Mouse (Mus musculus): Measurements from ENCODE around the gene Snrpd2. TPM values are rescaled to one million over a fixed set of nuclear protein-coding genes. Genes with fewer than 3 reads are reported as not detected.

The Snrpd2 gene
- 100 to 1,000 TPM; 214 to 583 TPM for polyA plus RNA-seq (2012; fragmentation: generic; extraction: Trizol)

GRCm38 (mm10) chr7:19149626-19150025 lies at the start of gene Snrpd2:
Gene Snrpd2, plus strand, starts transcription at chr7:19149722.

GRCm38 (mm10) chr7:19118028-19118771 lies 31.3 kb upstream of the Snrpd2 start, which contains the start of gene Gm4969:
Gene Gm4969, minus strand, starts transcription at chr7:19118368.

GRCm38 (mm10) chr7:19119631-19120429 lies 29.7 kb upstream of the Snrpd2 start, which contains the start of gene Fbxo46:
Gene Fbxo46, plus strand, starts transcription at chr7:19119859.

GRCm38 (mm10) chr7:19148875-19149541 lies 514 bp upstream of the Snrpd2 start, which contains the start of gene Qpctl:
Gene Qpctl, minus strand, starts transcription at chr7:19149291.

GRCm38 (mm10) chr7:19165656-19166423 lies 16.3 kb downstream of the Snrpd2 start, which contains the start of gene Gipr:
Gene Gipr, minus strand, starts transcription at chr7:19166127.

GRCm38 (mm10) chr7:19175708-19176515 lies 26.4 kb downstream of the Snrpd2 start, which contains the start of gene Eml2:
Gene Eml2, plus strand, starts transcription at chr7:19176421.

Other genes with a start within 250 kb of the Snrpd2 start
- 10 to 100 TPM; 10.0 to 22.1 TPM for gene Ccdc61, start 239.3 kb upstream of the Snrpd2 start, polyA plus RNA-seq (2012; fragmentation: generic; extraction: Trizol)
- under 1 TPM; 0.04 to 0.15 TPM for gene Nova2, start 223.8 kb upstream of the Snrpd2 start, polyA plus RNA-seq (2012; fragmentation: generic; extraction: Trizol)
- not detected for gene Nanos2, start 162.3 kb upstream of the Snrpd2 start, polyA plus RNA-seq (2012; fragmentation: generic; extraction: Trizol)
- gene Mypop, start 158.5 kb upstream of the Snrpd2 start, polyA plus RNA-seq (2012; fragmentation: generic; extraction: Trizol): 10 to 100 TPM; 12.3 to 25.1 TPM
- 10 to 100 TPM; 40.5 to 48.4 TPM for gene Irf2bp1, start 145.7 kb upstream of the Snrpd2 start, polyA plus RNA-seq (2012; fragmentation: generic; extraction: Trizol)
- under 1 TPM; 0.04 to 0.06 TPM for gene Foxa3, start 126.2 kb upstream of the Snrpd2 start, polyA plus RNA-seq (2012; fragmentation: generic; extraction: Trizol)
- 100 to 1,000 TPM in 1 of 2 experiments, 10 to 100 TPM in 1; 85.0 to 109 TPM for gene Sympk, start 125.3 kb upstream of the Snrpd2 start, polyA plus RNA-seq (2012; fragmentation: generic; extraction: Trizol)
- under 1 TPM; 0.08 to 0.26 TPM for gene Rsph6a, start 95.0 kb upstream of the Snrpd2 start, polyA plus RNA-seq (2012; fragmentation: generic; extraction: Trizol)
- gene Dmwd, start 73.5 kb upstream of the Snrpd2 start, polyA plus RNA-seq (2012; fragmentation: generic; extraction: Trizol): 10 to 100 TPM; 39.5 to 50.7 TPM
- gene Dmpk, start 65.9 kb upstream of the Snrpd2 start, polyA plus RNA-seq (2012; fragmentation: generic; extraction: Trizol): 10 to 100 TPM; 23.1 to 40.3 TPM
- 10 to 100 TPM in 1 of 2 experiments, 1 to 10 TPM in 1; 3.1 to 18.0 TPM for gene Six5, start 55.1 kb upstream of the Snrpd2 start, polyA plus RNA-seq (2012; fragmentation: generic; extraction: Trizol)
- not detected for gene Gm4969, start 31.4 kb upstream of the Snrpd2 start, polyA plus RNA-seq (2012; fragmentation: generic; extraction: Trizol)
- 1 to 10 TPM; 3.9 to 9.2 TPM for gene Fbxo46, start 29.9 kb upstream of the Snrpd2 start, polyA plus RNA-seq (2012; fragmentation: generic; extraction: Trizol)
- gene Qpctl, start 431 bp upstream of the Snrpd2 start, polyA plus RNA-seq (2012; fragmentation: generic; extraction: Trizol): 1 to 10 TPM; 4.7 to 6.0 TPM
- gene Gipr, start 16.4 kb downstream of the Snrpd2 start, polyA plus RNA-seq (2012; fragmentation: generic; extraction: Trizol): under 1 TPM; 0.02 to 0.15 TPM
- under 1 TPM in 1 of 2 experiments, not detected in 1; 0.02 TPM for gene Eml2, start 26.7 kb downstream of the Snrpd2 start, polyA plus RNA-seq (2012; fragmentation: generic; extraction: Trizol)
- gene Gpr4, start 62.8 kb downstream of the Snrpd2 start, polyA plus RNA-seq (2012; fragmentation: generic; extraction: Trizol): under 1 TPM; 0.05 to 0.14 TPM
- 10 to 100 TPM; 22.3 to 24.0 TPM for gene Opa3, start 78.6 kb downstream of the Snrpd2 start, polyA plus RNA-seq (2012; fragmentation: generic; extraction: Trizol)
- 10 to 100 TPM; 30.1 to 39.1 TPM for gene Vasp, start 122.1 kb downstream of the Snrpd2 start, polyA plus RNA-seq (2012; fragmentation: generic; extraction: Trizol)
- not detected for gene Ppm1n, start 130.3 kb downstream of the Snrpd2 start, polyA plus RNA-seq (2012; fragmentation: generic; extraction: Trizol)
- 1 to 10 TPM in 1 of 2 experiments, under 1 TPM in 1; 0.91 to 1.1 TPM for gene Rtn2, start 132.9 kb downstream of the Snrpd2 start, polyA plus RNA-seq (2012; fragmentation: generic; extraction: Trizol)
- 1 to 10 TPM in 1 of 2 experiments, under 1 TPM in 1; 0.29 to 1.1 TPM for gene Fosb, start 160.3 kb downstream of the Snrpd2 start, polyA plus RNA-seq (2012; fragmentation: generic; extraction: Trizol)
- gene Ercc1, start 195.1 kb downstream of the Snrpd2 start, polyA plus RNA-seq (2012; fragmentation: generic; extraction: Trizol): 100 to 1,000 TPM in 1 of 2 experiments, 10 to 100 TPM in 1; 85.1 to 272 TPM
- 10 to 100 TPM in 1 of 2 experiments, 1 to 10 TPM in 1; 9.0 to 24.5 TPM for gene Cd3eap, start 209.8 kb downstream of the Snrpd2 start, polyA plus RNA-seq (2012; fragmentation: generic; extraction: Trizol)
- 1 to 10 TPM; 7.3 to 7.9 TPM for gene Ppp1r13l, start 210.0 kb downstream of the Snrpd2 start, polyA plus RNA-seq (2012; fragmentation: generic; extraction: Trizol)
- gene Ercc2, start 232.3 kb downstream of the Snrpd2 start, polyA plus RNA-seq (2012; fragmentation: generic; extraction: Trizol): 10 to 100 TPM in 1 of 2 experiments, 1 to 10 TPM in 1; 6.7 to 12.5 TPM

Data from C3H10T1/2 (cell line).